Mouse (Mus musculus) heart, adult 2 months (tissue): ENCODE data around the gene Zcchc24. TPM values are rescaled to one million over a fixed set of nuclear protein-coding genes. Genes with fewer than 3 reads are reported as not detected.

ENCODE experiments used
- DNase-seq, 2 experiments: peaks; one replicate each; pipeline ENCODE4 v3.0.0; 2021
- H3K27ac ChIP-seq: fragments of 200-600 bp; 2 replicates; pipeline ENCODE4 v1.8.1; 2022
- H3K27me3 ChIP-seq: fragments of 200-500 bp; 2 replicates; pipeline ENCODE4 v1.6.1; 2012; ENCODE audit warnings: mild to moderate bottlenecking, low read length, inconsistent platforms, mixed read lengths; ENCODE audit not compliant: control insufficient read depth, insufficient read depth
- H3K36me3 ChIP-seq: fragments of 200-500 bp; 2 replicates; pipeline ENCODE4 v1.6.1; 2012; ENCODE audit warnings: low read length, inconsistent platforms; ENCODE audit not compliant: control insufficient read depth, insufficient read depth
- H3K4me1 ChIP-seq: fragments of 200-500 bp; 2 replicates; pipeline ENCODE4 v1.6.1; 2011; ENCODE audit warnings: low read length; ENCODE audit not compliant: control insufficient read depth, insufficient read depth
- H3K4me3 ChIP-seq: fragments of 200-600 bp; 2 replicates; pipeline ENCODE4 v1.8.1; 2022
- H3K79me2 ChIP-seq: fragments of 200-500 bp; replicated peaks from 2 replicates; pipeline ENCODE4 v1.6.1; 2012; ENCODE audit warnings: mild to moderate bottlenecking, inconsistent platforms, low read length, moderate library complexity, mixed read lengths; ENCODE audit not compliant: control insufficient read depth, insufficient read depth
- H3K9ac ChIP-seq: fragments of 200-500 bp; 2 replicates; pipeline ENCODE4 v1.6.1; 2012; ENCODE audit warnings: low read depth, mild to moderate bottlenecking, control low read depth, inconsistent platforms, low read length, mixed read lengths
- CTCF ChIP-seq: fragments of 200-600 bp; IDR thresholded peaks from 2 replicates; pipeline ENCODE4 v1.8.1; 2022; ENCODE audit warnings: antibody characterized with exemption, mild to moderate bottlenecking, moderate library complexity
- EP300 ChIP-seq: fragments of 200-500 bp; IDR thresholded peaks from 2 replicates; pipeline ENCODE4 v1.6.1; 2011; ENCODE audit warnings: low read depth, low read length, control low read depth; ENCODE audit not compliant: insufficient read depth
- POLR2A ChIP-seq: fragments of 200-500 bp; IDR thresholded peaks from 2 replicates; pipeline ENCODE4 v1.6.1; 2011; ENCODE audit warnings: mild to moderate bottlenecking, low read depth, low read length, control low read depth; ENCODE audit not compliant: insufficient read depth
- WGBS: fragments of 180-500 bp; shearing (Covaris S2); methylation state at CpG from one replicate; pipeline ENCODE4 v1.1.7; 2018; 5-methylcytosine and 5-hydroxymethylcytosine counted together
- intact Hi-C: fragments of 180-260 bp; cut with DNase I; formaldehyde crosslinking; loops from one replicate; pipeline ENCODE4 v1.15.1; 2025
- polyA plus RNA-seq: library from polyadenylated mRNA; depleted of rRNA; stranded (reverse); fragments of >200 nt; gene quantifications from 2 replicates; pipeline ENCODE4 v1.2.3, GENCODE M21; 2012
- total RNA-seq, 2 experiments: library from RNA; stranded (reverse); gene quantifications; 2 replicates each; pipeline ENCODE4 v1.2.3; 2021

Zcchc24 gene
- total and polyA plus RNA-seq, 3 experiments, result 27.3 to 33.5 (median 33.5) TPM

DNA sequence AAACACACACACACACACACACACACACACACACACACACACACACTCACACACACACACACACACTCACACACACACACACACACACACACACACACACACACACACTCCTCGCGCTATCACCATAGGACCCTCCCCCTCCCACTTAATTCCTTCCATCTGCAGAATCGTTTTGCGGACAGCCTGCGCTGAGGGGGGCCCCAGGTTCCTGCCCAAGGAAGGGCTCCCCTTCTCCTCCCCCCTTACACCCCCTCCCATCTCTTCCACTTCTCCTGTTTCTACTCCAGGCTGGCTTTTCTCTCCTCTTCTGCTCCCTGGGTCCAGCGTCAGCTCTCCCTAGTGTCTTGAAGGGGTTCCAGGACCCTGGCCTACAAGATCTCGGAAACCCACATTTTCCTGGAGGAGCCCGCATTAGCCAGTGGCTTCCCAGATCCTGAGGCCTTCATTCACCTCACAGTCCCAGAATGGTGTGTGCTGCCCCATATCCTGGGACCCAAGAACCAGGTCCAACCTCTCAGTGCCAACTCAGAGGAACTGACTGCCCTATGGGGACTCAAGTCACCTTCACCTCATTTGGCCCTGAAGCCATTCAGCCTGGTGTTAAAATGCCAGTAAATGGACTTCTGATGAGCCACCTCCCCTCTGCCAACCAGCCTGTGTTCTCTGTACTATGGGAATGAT, 927 bp upstream of the Zcchc24 start:
- intact Hi-C loops, result loop anchor here (5.0 kb wide), 2 partner anchors 33 to 42 kb away; no protein-coding TSS in a partner anchor
- no peak overlapping the region for H3K27ac ChIP-seq
- H3K79me2 ChIP-seq, result peaks cover 5% of the 10 kb centered on the region; the same call in 1 of the 2 replicates
- H3K27me3 ChIP-seq, result no peaks in the 10 kb centered on the region
- H3K36me3 ChIP-seq, result no peaks in the 10 kb centered on the region
- H3K4me1 ChIP-seq, result peaks cover 16% of the 10 kb centered on the region
- no peak overlapping the region for H3K9ac ChIP-seq
- H3K4me3 ChIP-seq, result no peak overlapping the region
- 50% methylated on average over 8 of the region's 8 CpGs for WGBS
- TF ChIP-seq CTCF (no peak), EP300 (no peak), POLR2A (no peak)
- no peak for DNase-seq

DNA sequence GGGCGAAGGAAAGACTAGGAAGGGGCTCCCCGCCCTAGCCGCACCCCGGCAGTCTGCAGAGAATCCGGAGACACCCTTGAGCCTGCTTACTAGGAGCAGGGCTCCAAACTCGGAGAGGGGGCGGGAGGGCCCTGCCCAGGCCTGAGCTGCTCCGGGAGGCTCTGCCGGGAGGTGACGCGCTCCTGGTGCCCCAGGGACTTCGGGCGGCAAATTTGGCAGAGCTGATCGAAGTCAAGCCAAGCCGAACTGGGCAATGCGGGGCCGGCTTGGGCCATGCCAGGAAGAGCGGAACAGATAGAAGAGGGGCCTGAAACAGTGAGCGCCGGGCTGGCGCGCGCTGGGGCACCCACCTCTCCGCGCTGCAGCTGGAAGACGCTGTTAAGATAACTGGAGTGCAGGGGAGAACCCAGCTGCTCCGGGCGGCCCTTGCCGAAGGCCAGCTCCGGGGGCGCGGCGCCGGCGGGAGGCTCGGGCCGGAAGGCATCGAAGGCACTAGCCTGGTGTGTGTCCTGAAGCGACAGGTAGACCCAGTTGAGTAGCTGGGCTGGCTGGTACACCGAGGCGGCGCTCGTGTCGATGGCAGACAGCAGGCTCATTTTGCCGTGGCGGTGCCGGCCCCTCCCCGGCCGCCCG, 462 bp downstream of the Zcchc24 start:
- no peaks in the 10 kb centered on the region for H3K36me3 ChIP-seq
- no peaks in the 10 kb centered on the region for H3K27me3 ChIP-seq
- TF ChIP-seq POLR2A (no peak), CTCF (no peak), EP300 (no peak)
- H3K27ac ChIP-seq, result peak overlapping the region; percentile 83
- H3K79me2 ChIP-seq, result peaks cover 5% of the 10 kb centered on the region; the same call in 1 of the 2 replicates
- H3K4me1 ChIP-seq, result peaks cover 11% of the 10 kb centered on the region
- peak; percentile 78 to 79 for DNase-seq
- peak overlapping the region; percentile 94 for H3K9ac ChIP-seq
- WGBS, result under 1% methylated on average over 50 of the region's 50 CpGs
- intact Hi-C loops, result loop anchor here (5.0 kb wide), 2 partner anchors 34 to 41 kb away; no protein-coding TSS in a partner anchor
- peak overlapping the region; percentile 90 for H3K4me3 ChIP-seq

DNA sequence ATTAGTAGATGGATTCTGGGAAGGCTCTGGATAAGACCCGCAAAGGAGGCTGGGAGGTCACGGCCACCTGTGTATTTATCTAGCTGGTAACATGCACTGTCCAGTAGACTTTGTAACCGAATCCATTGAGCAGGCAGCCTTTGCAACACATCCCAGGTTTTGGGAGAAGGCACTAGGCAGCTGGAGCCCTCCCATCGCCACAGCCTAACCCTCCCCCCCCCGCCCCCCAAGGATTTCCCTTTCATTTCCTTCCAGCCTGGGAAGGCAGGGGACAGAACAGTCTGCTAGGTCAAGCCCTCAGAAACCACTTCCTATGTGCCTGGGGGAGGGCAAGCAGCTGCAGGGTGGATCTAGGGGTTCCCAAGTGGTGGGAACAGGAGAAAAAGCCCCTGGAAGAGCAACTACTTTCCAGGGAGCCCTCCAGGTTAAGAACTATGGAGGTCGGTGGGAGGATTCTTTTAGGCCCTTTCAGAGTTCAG, 1.1 kb downstream of the Zcchc24 start:
- peaks cover 11% of the 10 kb centered on the region for H3K4me1 ChIP-seq
- H3K27me3 ChIP-seq, result no peaks in the 10 kb centered on the region
- 5% methylated on average over 6 of the region's 6 CpGs for WGBS
- TF ChIP-seq EP300 (0 out of 2 replicates have a peak, but pooled peaks have one; percentile 43), CTCF (no peak), POLR2A (peak; percentile 66; the same call in 1 of the 2 replicates)
- no peaks in the 10 kb centered on the region for H3K36me3 ChIP-seq
- peaks cover 5% of the 10 kb centered on the region; the same call in 1 of the 2 replicates for H3K79me2 ChIP-seq
- peak overlapping the region; percentile 94 for H3K9ac ChIP-seq
- H3K4me3 ChIP-seq, result peak overlapping the region; percentile 90
- peak overlapping the region; percentile 83 for H3K27ac ChIP-seq
- intact Hi-C loops, result loop anchor here (5.0 kb wide), 2 partner anchors 35 to 40 kb away; no protein-coding TSS in a partner anchor
- peak in 1 of 2 experiments; percentile 70 for DNase-seq

DNA sequence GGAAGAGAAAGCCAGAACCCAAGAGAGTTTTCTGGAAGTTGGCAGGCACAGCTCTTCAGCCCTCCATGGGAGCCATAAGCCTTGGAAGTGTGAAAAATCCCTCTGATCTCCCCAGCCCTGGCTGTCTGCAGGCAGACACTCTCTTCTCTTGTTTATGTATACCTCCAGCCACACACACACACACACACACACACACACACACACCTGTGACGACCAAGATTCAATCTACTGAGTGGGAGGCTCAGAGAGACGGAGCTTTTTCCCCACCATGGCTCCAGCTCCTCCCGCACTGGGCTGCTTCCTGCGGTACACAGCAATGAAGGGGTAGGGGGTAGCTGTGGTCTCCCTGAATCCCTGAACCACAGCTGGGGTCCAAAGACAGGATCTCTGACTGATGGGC, 2.4 kb downstream of the Zcchc24 start:
- Histone ChIP-seq H3K27me3 (no peaks in the 10 kb centered on the region), H3K79me2 (peaks cover 8% of the 10 kb centered on the region; the same call in 1 of the 2 replicates), H3K4me1 (peaks cover 16% of the 10 kb centered on the region), H3K27ac (no peak overlapping the region; the same call in 1 of the 2 replicates), H3K36me3 (no peaks in the 10 kb centered on the region; the same call in 1 of the 2 replicates), H3K4me3 (no peak overlapping the region), H3K9ac (peak overlapping the region; percentile 18; the same call in 1 of the 2 replicates)
- 40% methylated on average over 4 of the region's 4 CpGs for WGBS
- DNase-seq, result no peak
- TF ChIP-seq EP300 (no peak), POLR2A (no peak), CTCF (no peak)
- intact Hi-C loops, result loop anchor here (5.0 kb wide), 2 partner anchors 36 to 39 kb away; no protein-coding TSS in a partner anchor

DNA sequence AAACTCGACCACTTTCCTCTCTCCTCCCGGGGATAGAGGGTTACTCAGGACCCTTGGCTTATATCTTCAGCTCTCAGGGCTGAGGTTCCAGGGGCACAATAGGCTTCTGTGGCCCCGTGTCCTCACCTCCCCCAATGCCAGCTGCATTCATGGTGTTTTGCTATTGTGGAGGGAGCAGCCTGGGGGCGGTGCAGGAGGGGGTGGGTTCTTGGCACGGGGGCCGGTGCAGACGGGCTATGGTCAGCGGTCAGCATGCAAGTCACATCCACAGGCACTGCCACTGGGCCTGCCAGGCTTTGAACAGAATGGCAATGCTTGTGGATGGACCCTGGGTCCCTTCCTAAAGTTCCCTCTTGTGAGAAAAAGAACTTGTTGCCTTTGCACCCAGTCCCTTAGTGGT, 2.9 kb downstream of the Zcchc24 start:
- Histone ChIP-seq H3K27ac (no peak overlapping the region; the same call in 1 of the 2 replicates), H3K9ac (peak overlapping the region; percentile 40; the same call in 1 of the 2 replicates), H3K4me3 (no peak overlapping the region), H3K36me3 (no peaks in the 10 kb centered on the region; the same call in 1 of the 2 replicates), H3K4me1 (peaks cover 18% of the 10 kb centered on the region), H3K27me3 (no peaks in the 10 kb centered on the region), H3K79me2 (peaks cover 8% of the 10 kb centered on the region; the same call in 1 of the 2 replicates)
- intact Hi-C loops, result loop anchor here (5.0 kb wide), 2 partner anchors 36 to 39 kb away; no protein-coding TSS in a partner anchor
- 33% methylated on average over 8 of the region's 8 CpGs for WGBS
- TF ChIP-seq CTCF (no peak), EP300 (no peak), POLR2A (no peak)
- no peak for DNase-seq
